Mouse (Mus musculus) liver, adult (tissue): ENCODE measurements around the gene Ralgds.

Experiments
- GATA4 ChIP-seq: IDR thresholded peaks from 2 replicates; pipeline ENCODE4 v1.6.1; 2014; ENCODE audit warnings: mild to moderate bottlenecking, low read length; ENCODE audit not compliant: insufficient replicate concordance

Gene Ralgds

GRCm38 (mm10) chr2:28597733-28598547, 85.0 kb downstream of the Ralgds start:
- no peak for TF ChIP-seq GATA4

DNA sequence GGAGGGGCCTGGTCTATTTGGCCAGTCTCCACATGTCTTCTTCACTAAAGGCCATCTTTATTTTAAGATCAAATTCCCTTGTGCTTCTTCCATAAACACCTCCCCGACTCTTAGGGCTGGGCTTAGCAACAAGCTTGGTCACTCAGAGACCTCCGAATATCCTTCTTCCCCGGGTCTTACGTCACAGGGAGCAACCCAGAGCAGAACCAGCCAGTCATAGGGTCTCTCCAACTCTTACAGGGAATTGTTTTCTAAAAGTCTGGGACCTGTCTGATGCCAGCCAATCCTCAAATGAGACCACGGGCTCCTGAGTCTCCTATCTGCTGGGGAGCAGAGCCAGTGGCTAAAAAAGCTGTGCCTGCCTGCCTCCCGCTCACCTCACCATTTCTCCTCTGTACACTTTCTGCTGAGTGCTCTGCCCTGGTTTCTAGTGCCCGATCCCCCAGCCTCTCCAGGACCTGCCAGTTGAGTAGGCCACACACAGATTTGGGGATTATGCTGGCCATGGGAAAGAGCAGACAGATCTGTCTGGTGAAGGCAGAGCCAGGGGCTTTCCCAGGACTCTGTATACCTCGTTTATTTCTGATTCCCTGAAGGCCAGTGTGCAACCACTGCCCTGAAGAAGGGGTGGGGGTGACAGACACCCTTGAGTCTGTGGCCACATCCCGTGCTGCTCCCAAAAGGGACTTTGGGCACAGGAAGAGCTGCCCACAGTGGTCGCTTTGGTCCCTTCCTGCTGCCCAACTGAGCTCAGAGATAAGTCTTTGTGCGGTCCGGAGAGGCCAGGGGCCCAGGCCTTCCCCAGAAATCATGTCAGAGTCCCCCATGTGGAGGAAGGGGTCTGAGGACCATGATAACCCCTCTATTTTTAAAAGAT, 86.0 kb downstream of the Ralgds start:
- no peak for TF ChIP-seq GATA4

DNA sequence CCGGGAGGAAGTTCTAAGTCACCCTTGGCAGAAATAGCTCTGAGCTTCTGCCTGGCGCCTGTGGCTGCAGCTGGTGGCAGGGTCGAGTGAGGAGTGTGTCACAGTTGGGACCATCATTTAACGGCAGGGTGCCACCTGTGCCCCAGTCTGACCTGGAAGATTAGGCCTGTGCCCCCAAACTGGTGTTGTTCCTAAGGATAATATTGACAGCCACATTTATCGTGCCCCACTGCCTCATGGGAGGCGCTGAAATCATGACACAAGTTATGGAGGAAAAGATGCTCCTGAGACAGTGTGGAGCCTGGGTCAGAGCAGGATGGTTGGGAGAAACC, 86.6 kb downstream of the Ralgds start:
- no peak for TF ChIP-seq GATA4

- TF ChIP-seq GATA4: no peak
These were observed 89.0 kb downstream of the Ralgds start for GRCm38 (mm10) chr2:28601720-28602590.
